Mouse (Mus musculus): ENCODE measurements around the gene Sf3b1.

DNA sequence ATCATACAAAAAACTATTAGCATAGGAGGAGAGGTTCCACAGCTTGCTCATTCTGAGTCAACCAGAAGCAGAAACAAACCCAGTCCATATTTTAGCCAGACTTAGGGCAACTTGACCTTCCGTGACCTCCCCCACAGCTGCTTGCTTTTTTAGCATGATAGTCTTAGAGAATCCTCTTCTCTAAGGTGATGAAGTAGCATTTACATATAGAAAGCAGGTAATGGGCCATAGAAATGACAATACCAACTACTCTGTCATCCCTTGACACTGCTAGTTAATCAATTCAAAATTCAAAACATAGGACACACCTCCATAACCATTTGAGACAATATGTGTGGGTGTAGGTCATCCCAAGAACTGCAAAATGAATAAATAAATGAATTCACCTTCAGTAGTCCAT, 12.7 kb upstream of the Sf3b1 start:
- TF ChIP-seq CTCF (IDR thresholded peaks at IDR 0.05; ENCODE audit: low read depth) (no peak), EP300 (IDR thresholded peaks at IDR 0.05; ENCODE audit: low read depth) (no peak)

Data from liver, postnatal 0 days (tissue).